Mouse (Mus musculus): Measurements from ENCODE around the gene Naa20. TPM values are rescaled to one million over a fixed set of nuclear protein-coding genes. Genes with fewer than 3 reads are reported as not detected.
"Not testable (repeated sequence)": the region's sequence is repeated elsewhere in the genome, so short reads cannot be mapped to it uniquely, and the experiment has no call there.

Naa20 gene
- polyA plus RNA-seq, 1 experiment from 2014 or later = 188 TPM

DNA sequence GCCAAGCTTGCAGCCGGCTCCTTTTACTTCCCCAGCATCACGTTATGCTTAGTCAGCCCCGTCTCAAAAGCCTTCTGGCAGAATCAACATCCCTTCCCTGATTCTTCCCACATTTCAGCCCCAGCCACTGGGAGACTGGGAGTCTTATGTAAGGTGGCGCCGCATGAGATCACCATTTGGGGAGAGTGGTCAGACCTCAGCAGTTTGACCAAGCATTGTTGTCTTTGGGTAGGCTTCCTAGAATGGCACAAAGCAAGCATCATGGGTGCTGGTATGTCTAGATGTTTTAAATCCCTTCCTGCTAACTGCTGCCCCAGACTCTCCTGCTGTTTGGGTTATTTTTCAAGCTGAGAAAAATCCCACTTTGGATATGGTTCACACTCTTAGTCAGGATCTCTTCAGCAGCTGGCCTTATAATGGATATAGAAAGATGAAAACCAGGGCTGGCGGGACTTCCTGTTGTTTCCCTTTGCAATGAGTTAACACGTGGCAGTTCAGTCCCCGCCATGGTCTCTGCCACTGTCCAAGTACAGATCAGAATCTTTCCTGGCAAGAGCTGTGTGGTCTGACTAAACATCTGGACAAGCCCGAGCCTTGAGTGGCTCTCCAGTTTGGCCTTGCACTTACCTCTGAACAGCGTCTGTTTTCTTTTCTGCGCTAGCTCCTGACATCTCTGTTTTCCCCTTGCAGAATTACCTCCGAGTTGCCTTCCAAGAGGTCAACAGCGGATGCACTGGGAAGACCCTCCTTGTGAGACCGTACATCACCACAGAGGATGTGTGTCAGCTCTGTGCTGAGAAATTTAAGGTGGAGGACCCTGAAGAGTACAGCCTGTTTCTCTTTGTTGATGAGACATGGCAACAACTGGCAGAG is 16.8 kb upstream of the Naa20 start:
- Histone ChIP-seq H3K27me3 (ENCODE audit: insufficient read depth, low read length) (no peaks in the 10 kb centered on the region), H3K4me1 (ENCODE audit: insufficient read depth) (peaks cover 22% of the 10 kb centered on the region), H3K27ac (ENCODE audit: low read depth) (peak overlapping the region; percentile 75), H3K9ac (no peak overlapping the region), H3K4me2 (no peak overlapping the region), H3K36me3 (ENCODE audit: insufficient read depth) (peaks cover 49% of the 10 kb centered on the region), H3K9me3 (ENCODE audit: low read depth, low read length) (no peaks in the 10 kb centered on the region), H3K4me3 (ENCODE audit: low read depth, low read length) (no peak overlapping the region)
- DNase-seq (peak; percentile 50), ATAC-seq (ENCODE audit: insufficient read depth) (no peak)
- WGBS = 48% methylated on average over 14 of the region's 14 CpGs
- TF ChIP-seq CTCF (IDR thresholded peaks at IDR 0.05; ENCODE audit: low read depth) = no peak

DNA sequence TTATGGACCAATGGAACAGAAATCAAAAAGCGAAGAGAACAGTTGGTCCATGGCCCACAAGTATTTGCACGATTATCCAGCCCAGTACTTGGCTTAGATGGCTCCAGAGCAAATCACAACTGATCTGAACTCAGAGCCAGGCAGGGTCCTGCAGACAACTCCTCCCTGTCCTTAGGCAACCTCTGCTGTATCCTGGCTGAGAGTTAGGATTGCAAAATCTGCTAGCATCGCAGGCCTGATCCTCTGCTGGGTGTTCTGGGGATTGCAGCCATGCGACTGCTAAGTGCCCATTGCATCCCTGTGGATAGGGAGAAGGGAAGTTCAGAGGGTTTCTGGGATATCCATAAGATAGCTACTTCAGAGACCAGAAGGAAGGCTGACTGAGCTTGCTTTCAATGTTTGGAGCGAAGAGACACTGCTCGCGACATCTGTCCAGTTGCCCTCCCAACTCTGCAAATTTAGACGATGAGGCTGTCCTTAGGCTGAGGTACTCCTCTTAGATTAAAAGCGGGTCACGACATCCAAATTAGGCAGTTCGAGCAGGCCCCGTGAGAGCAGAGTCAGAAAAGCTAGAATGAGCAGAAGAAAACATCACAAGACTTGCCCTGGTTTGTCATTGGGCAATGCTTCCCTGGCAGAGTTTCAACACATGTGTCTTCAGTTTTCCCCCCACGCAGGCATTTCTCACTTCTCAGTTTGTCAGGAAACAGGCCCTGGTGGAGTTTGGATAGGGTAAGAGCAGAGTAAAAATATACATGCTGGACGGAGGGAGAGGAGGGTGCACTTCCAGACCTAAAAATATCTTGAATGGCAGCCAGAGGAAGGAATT is 13.7 kb upstream of the Naa20 start:
- WGBS = 39% methylated on average over 14 of the region's 14 CpGs

DNA sequence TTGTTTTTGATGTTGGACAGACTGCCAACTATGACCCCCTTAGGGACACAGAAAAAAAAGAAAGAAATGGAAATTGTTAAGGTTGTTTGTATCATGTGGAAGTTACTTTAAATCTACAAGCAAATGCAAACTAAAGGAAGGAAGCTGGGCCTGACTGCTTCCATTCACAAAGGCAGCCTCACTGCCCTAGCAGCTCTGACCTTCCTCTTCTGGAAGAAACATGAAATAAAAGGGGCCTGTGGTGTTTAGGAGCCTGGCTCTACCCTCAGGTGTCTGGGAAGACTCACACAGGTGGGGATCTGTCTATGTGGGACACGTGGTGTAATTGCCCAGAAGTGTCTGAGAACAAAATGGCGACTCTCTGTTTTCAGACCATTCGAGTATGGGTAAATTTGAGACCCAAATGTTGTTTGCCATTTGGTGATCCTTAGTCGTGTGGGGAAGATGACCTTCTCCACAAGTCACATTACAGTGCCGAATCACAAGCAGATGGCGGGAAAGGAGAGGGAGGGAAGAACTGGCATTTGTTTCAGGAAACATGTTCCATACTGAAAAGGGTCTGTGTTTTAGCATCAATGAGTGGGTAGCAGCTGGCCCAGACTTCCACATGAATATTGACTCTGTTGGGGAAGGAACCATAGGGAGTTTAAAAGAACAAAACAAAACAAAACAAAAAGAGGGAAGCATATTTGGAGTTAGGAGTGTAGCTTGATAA is 13.0 kb upstream of the Naa20 start:
- Histone ChIP-seq H3K4me2 (no peak overlapping the region), H3K9ac (no peak overlapping the region), H3K27me3 (ENCODE audit: insufficient read depth, low read length) (no peaks in the 10 kb centered on the region), H3K36me3 (ENCODE audit: insufficient read depth) (peaks cover 35% of the 10 kb centered on the region), H3K4me3 (ENCODE audit: low read depth, low read length) (no peak overlapping the region), H3K9me3 (ENCODE audit: low read depth, low read length) (no peaks in the 10 kb centered on the region), H3K4me1 (ENCODE audit: insufficient read depth) (peaks cover 22% of the 10 kb centered on the region), H3K27ac (ENCODE audit: low read depth) (peak overlapping the region; percentile 90)
- TF ChIP-seq CTCF (IDR thresholded peaks at IDR 0.05; ENCODE audit: low read depth) = no peak
- 58% methylated on average over 6 of the region's 6 CpGs for WGBS
- no peak for DNase-seq
- ATAC-seq (ENCODE audit: insufficient read depth) = no peak

More for the DNA sequence above, 13.7 kb upstream of the Naa20 start:
- no peaks in the 10 kb centered on the region for H3K27me3 ChIP-seq (ENCODE audit: insufficient read depth, low read length)
- peaks cover 41% of the 10 kb centered on the region for H3K36me3 ChIP-seq (ENCODE audit: insufficient read depth)
- H3K4me1 ChIP-seq (ENCODE audit: insufficient read depth) = peaks cover 22% of the 10 kb centered on the region
- DNase-seq (peak; percentile 92), ATAC-seq (ENCODE audit: insufficient read depth) (peak; percentile 87)
- peak overlapping the region; percentile 10; the same call in 1 of the 2 replicates for H3K4me2 ChIP-seq
- H3K4me3 ChIP-seq (ENCODE audit: low read depth, low read length) = no peak overlapping the region
- H3K27ac ChIP-seq (ENCODE audit: low read depth) = peak overlapping the region; percentile 85
- no peak overlapping the region for H3K9ac ChIP-seq
- no peaks in the 10 kb centered on the region for H3K9me3 ChIP-seq (ENCODE audit: low read depth, low read length)
- TF ChIP-seq CTCF (IDR thresholded peaks at IDR 0.05; ENCODE audit: low read depth) = peak; percentile 78

DNA sequence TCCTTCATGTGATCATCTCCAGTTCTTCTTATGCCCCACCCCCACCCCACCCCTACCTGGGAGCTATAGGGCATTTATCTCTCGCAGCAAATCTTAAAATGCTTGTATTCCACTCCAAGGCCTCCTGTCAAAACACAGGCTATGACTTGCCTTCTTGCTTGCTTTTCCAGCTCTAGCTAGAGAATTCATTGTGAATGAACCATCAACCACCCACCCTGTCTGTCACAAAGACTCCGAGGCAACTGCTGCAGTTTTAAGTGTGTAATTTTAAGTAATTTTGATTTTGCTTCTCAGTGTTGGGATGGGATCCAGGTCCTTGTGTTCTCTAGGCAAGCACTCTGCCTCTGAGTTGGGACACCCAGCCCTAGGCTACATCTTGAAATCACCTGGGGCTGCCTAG is 11.3 kb upstream of the Naa20 start:
- no peaks in the 10 kb centered on the region for H3K27me3 ChIP-seq (ENCODE audit: insufficient read depth, low read length)
- peaks cover 14% of the 10 kb centered on the region for H3K4me1 ChIP-seq (ENCODE audit: insufficient read depth)
- no peaks in the 10 kb centered on the region for H3K9me3 ChIP-seq (ENCODE audit: low read depth, low read length)
- no peak overlapping the region for H3K9ac ChIP-seq
- H3K4me3 ChIP-seq (ENCODE audit: low read depth, low read length) = no peak overlapping the region
- H3K4me2 ChIP-seq = no peak overlapping the region
- DNase-seq = no peak
- peaks cover 19% of the 10 kb centered on the region for H3K36me3 ChIP-seq (ENCODE audit: insufficient read depth)
- TF ChIP-seq CTCF (IDR thresholded peaks at IDR 0.05; ENCODE audit: low read depth) = no peak
- ATAC-seq (ENCODE audit: insufficient read depth) = no peak
- no peak overlapping the region for H3K27ac ChIP-seq (ENCODE audit: low read depth)
- 76% methylated on average over 2 of the region's 2 CpGs for WGBS

DNA sequence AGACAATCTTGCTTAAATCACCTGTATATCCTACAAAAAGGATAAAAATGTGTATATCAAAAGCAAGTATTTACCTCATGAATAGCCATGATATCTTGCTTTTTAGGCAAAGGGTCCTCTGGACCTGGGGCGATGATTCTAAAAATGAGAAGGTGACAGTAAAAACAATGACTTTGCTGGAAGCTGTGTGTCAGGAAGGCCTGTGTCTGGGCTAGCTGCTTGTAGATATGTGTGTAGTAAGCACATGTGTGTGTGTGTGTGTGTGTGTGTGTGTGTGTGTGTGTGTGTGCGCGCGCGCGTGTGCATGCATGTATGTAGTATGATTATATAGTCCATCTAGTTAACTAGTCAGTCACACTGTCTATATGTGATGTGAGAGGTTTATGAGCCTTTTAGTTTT is 8.1 kb upstream of the Naa20 start:
- H3K4me2 ChIP-seq = no peak overlapping the region

DNA sequence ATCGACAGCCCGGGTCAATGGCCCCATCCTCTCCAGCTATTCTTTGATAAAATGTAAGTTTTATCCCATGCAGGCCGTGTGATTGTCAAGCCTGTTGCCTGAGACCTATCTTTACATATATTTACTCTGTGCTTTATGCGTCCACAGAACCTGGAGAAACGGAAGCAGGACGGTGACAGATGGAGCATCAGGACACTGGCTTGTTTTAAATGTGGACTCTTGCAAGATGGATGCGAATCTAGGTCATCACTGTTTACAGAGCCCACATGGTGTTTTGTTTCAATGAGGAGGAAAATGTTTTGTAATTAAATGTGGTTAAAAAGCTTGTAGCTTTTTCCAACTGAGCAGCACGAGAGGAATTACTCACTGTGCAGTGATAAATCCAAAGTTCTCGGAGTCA is 3.8 kb upstream of the Naa20 start:
- ATAC-seq (ENCODE audit: insufficient read depth) (no peak), DNase-seq (no peak)
- Histone ChIP-seq H3K9me3 (ENCODE audit: low read depth, low read length) (no peaks in the 10 kb centered on the region), H3K9ac (no peak overlapping the region), H3K36me3 (ENCODE audit: insufficient read depth) (no peaks in the 10 kb centered on the region), H3K27ac (ENCODE audit: low read depth) (no peak overlapping the region), H3K27me3 (ENCODE audit: insufficient read depth, low read length) (no peaks in the 10 kb centered on the region), H3K4me3 (ENCODE audit: low read depth, low read length) (no peak overlapping the region), H3K4me2 (no peak overlapping the region), H3K4me1 (ENCODE audit: insufficient read depth) (no peaks in the 10 kb centered on the region)
- 55% methylated on average over 9 of the region's 9 CpGs for WGBS
- no peak for TF ChIP-seq CTCF (IDR thresholded peaks at IDR 0.05; ENCODE audit: low read depth)

More for the DNA sequence above, 8.1 kb upstream of the Naa20 start:
- Histone ChIP-seq H3K36me3 (ENCODE audit: insufficient read depth) (no peaks in the 10 kb centered on the region), H3K27ac (ENCODE audit: low read depth) (no peak overlapping the region), H3K9me3 (ENCODE audit: low read depth, low read length) (no peaks in the 10 kb centered on the region), H3K27me3 (ENCODE audit: insufficient read depth, low read length) (no peaks in the 10 kb centered on the region), H3K4me1 (ENCODE audit: insufficient read depth) (peaks cover 7% of the 10 kb centered on the region; the same call in 1 of the 2 replicates), H3K4me3 (ENCODE audit: low read depth, low read length) (no peak overlapping the region), H3K9ac (no peak overlapping the region)
- 96% methylated on average over 6 of the region's 6 CpGs for WGBS
- TF ChIP-seq CTCF (IDR thresholded peaks at IDR 0.05; ENCODE audit: low read depth) = no peak
- ATAC-seq (ENCODE audit: insufficient read depth) (no peak), DNase-seq (no peak)

DNA sequence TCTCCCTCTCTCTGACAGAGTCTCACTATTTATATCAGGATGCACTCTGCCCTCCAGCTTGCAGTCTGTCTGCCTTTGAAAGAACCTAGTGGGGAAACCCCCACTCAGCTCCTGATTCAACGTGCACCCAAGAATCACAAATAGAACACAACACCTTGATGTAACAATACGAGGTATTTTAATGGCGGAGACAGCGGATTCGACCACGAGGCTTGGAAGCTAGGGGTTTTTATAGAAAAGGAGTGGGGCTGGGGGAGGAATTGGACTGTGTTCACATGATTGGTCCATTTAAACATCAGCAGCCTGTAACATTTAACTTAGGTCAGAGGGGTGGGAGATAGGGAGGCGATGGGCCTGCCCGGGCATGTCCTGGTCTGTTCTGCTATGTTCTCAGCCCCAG is 1.6 kb upstream of the Naa20 start:
- not testable (repeated sequence) for H3K4me3 ChIP-seq (ENCODE audit: low read depth, low read length); DNase-seq; H3K4me2 ChIP-seq; ATAC-seq (ENCODE audit: insufficient read depth); H3K36me3 ChIP-seq (ENCODE audit: insufficient read depth); H3K27me3 ChIP-seq (ENCODE audit: insufficient read depth, low read length); H3K9me3 ChIP-seq (ENCODE audit: low read depth, low read length); H3K9ac ChIP-seq; H3K27ac ChIP-seq (ENCODE audit: low read depth); H3K4me1 ChIP-seq (ENCODE audit: insufficient read depth)
- WGBS = 66% methylated on average over 7 of the region's 8 CpGs

All from lung, embryonic 14.5 days (tissue).